Mouse (Mus musculus) heart, postnatal 0 days (tissue): ENCODE results near the gene Rpl27a.

ENCODE experiments used
- CTCF ChIP-seq: IDR thresholded peaks from 2 replicates; pipeline ENCODE4 v1.5.1; 2016; ENCODE audit warnings: antibody characterized with exemption, control low read depth, low read depth
- EP300 ChIP-seq: IDR thresholded peaks from 2 replicates; pipeline ENCODE4 v1.6.1; 2016; ENCODE audit warnings: antibody characterized with exemption, low read depth

DNA sequence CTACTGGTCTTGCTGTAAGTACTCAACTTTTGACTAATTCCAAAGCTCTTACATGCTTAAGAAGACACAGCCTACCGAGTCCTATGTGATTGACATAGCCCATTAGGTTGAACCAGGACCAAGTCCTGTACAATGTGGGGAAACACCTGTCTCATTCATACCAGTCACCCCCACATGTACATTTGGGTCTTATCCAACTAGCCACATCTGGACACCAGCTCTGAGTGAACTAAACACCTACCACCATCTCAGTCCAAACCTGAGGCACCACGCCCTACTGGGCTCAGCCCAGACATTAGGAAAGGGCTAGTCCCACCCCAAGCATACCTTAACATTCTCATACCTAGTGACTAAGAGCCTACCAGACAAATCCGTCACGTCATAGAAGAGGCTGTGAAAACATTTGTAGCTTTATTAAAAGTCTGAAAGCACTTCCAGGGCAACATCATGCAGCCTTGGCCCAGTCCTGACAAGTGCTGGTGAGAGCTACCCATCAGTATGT lies 49.5 kb downstream of the Rpl27a start:
- TF ChIP-seq CTCF (no peak), EP300 (no peak)
